Mouse (Mus musculus) bone marrow, adult 2 months (tissue): ENCODE results near the gene Rarb.

Experiments
- CTCF ChIP-seq: fragments of 200-500 bp; IDR thresholded peaks from 2 replicates; pipeline ENCODE4 v1.5.1; 2011; ENCODE audit warnings: low read length, control low read depth; ENCODE audit not compliant: control insufficient read depth, insufficient read depth
- POLR2A ChIP-seq: fragments of 200-500 bp; IDR thresholded peaks from 2 replicates; pipeline ENCODE4 v1.6.1; 2011; ENCODE audit warnings: low read depth, mild to moderate bottlenecking, control low read depth, low read length, borderline replicate concordance; ENCODE audit not compliant: control insufficient read depth

GRCm38 (mm10) chr14:16558033-16558432 lies 260.9 kb downstream of the Rarb start:
- TF ChIP-seq CTCF, result no peak
- TF ChIP-seq POLR2A, result no peak
